Mouse (Mus musculus) c-Kit-positive CD71-negative TER-119-negative erythroid progenitor cells, embryonic 14.5 days (primary cell): ENCODE measurements around the gene Gm10959.

Experiments
- DNase-seq: peaks from one replicate; pipeline ENCODE4 v3.0.0-alpha.2; 2013; ENCODE audit warnings: low read depth

Gene Gm10959

GRCm38 (mm10) chr3:122888371-122888819 is 30.8 kb downstream of the Gm10959 start:
- DNase-seq: no peak

- DNase-seq: no peak
Measured at GRCm38 (mm10) chr3:122887505-122888301, 31.5 kb downstream of the Gm10959 start.

- no peak for DNase-seq
Measured at GRCm38 (mm10) chr3:122878705-122879315, 40.4 kb downstream of the Gm10959 start.

DNA sequence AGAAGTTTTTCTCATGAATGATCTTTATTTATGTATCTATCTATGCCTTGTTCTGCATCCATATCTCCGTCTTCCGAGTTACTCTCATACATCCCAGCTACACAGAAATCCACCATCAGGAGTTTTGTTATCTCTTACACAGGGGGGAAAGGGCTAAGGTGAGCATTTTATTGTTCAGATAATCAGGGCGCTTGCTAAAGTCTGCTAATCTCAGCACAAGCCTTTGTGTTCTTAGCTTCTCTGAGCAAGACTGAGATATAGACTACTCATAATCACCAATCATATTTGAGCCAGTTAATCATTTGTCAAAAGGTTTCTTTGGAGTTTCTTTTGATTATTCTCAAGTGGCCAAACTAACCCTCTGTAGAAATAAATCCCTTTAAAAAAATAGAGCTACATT is 41.6 kb downstream of the Gm10959 start:
- no peak for DNase-seq

GRCm38 (mm10) chr3:122876870-122877269 is 42.3 kb downstream of the Gm10959 start:
- DNase-seq: no peak

GRCm38 (mm10) chr3:122871596-122871995 is 47.6 kb downstream of the Gm10959 start:
- DNase-seq: no peak

- no peak for DNase-seq
Measured at GRCm38 (mm10) chr3:122868270-122868669, 50.9 kb downstream of the Gm10959 start.

- DNase-seq: no peak
Measured at GRCm38 (mm10) chr3:122865092-122865491, 54.1 kb downstream of the Gm10959 start.
